ENCODE assay signal across 11 mouse cellular contexts in the genomic region with DNA sequence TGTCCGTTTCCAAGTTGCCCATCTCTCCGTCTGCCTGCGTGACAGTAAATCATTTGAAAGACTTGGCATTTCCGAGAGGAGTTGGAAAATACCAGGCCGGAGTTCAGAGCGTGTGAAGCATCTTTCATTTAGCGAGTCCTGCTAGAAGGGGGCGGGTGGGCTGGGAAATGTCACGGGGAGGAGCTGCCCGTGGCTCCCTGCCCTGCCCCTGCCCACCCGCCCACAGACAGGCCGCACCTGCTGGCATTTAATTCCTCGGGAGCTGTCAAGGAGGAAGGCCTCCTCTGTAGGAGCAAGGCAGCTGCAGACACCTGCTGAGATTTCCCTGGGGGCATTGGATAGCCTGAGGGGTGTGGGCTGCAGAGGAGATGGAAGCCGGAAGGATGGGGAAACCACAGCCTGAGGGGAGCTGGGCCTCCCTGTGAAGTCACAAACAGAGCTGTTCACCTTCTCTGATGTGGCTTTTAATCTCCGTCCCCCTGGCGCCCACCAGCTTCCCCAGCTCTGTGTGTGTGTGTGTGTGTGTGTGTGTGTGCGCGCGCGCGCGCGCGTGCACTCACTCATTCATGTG.
DNase-seq lines count a peak whose midpoint lies in the region; ATAC-seq lines count a peak whose summit lies in the region.
"Had no signal": no experiment of that assay in that cellular context is flagged by ENCODE, and none has a peak within 500 bp of the region (broad histone marks: within the 10 kb centered on the region; RNA-seq: fewer than 3 reads in every experiment).

No protein-coding gene starts in this region.

- no peaks in the 10 kb centered on the region for H3K36me3 ChIP-seq in limb, embryonic 11.5 days (ENCODE audit: control insufficient read depth, insufficient read depth, low read length)
- H3K36me3 ChIP-seq in limb, embryonic 10.5 days, result no peaks in the 10 kb centered on the region
- H3K36me3 ChIP-seq in hindbrain, embryonic 13.5 days, result no peaks in the 10 kb centered on the region
- H3K36me3 ChIP-seq in neural tube, embryonic 14.5 days (ENCODE audit: control insufficient read depth, insufficient read depth, low read length), result no peaks in the 10 kb centered on the region
- H3K36me3 ChIP-seq: liver, embryonic 13.5 days had no signal

- no peak for ATAC-seq in limb, embryonic 11.5 days (ENCODE audit: insufficient number of reproducible peaks, low FRiP score, low TSS enrichment, low read depth)
- ATAC-seq in common myeloid progenitor, adult 5-6 weeks (replicated peaks; ENCODE audit: low read depth, poor library complexity, severe bottlenecking), result peak; percentile 54
- ATAC-seq in hindbrain, embryonic 13.5 days (ENCODE audit: low FRiP score), result no peak
- peak; percentile 14; the same call in 1 of the 2 replicates for ATAC-seq in neural tube, embryonic 14.5 days (ENCODE audit: low read depth)
- ATAC-seq: intestine, embryonic 16.5 days had no signal

- H3K27ac ChIP-seq in limb, embryonic 11.5 days (replicated peaks; ENCODE audit: low read depth, low read length), result no peak overlapping the region
- H3K27ac ChIP-seq in limb, embryonic 10.5 days, result no peak overlapping the region
- peak overlapping the region; percentile 35; the same call in 1 of the 2 replicates for H3K27ac ChIP-seq in hindbrain, embryonic 13.5 days
- no peak overlapping the region for H3K27ac ChIP-seq in neural tube, embryonic 14.5 days (ENCODE audit: low read depth, low read length)
- H3K27ac ChIP-seq: gastrocnemius, adult 2 months; liver, embryonic 13.5 days had no signal

- WGBS in limb, embryonic 11.5 days, result 45% methylated on average over 24 of the region's 24 CpGs
- 44% methylated on average over 24 of the region's 24 CpGs for WGBS in limb, embryonic 10.5 days
- WGBS in hindbrain, embryonic 13.5 days, result 41% methylated on average over 24 of the region's 24 CpGs
- WGBS in neural tube, embryonic 14.5 days, result 38% methylated on average over 24 of the region's 24 CpGs

- no peak overlapping the region for H3K4me3 ChIP-seq in limb, embryonic 11.5 days (ENCODE audit: low read depth, low read length)
- no peak overlapping the region for H3K4me3 ChIP-seq in limb, embryonic 10.5 days
- H3K4me3 ChIP-seq in hindbrain, embryonic 13.5 days, result no peak overlapping the region
- H3K4me3 ChIP-seq in neural tube, embryonic 14.5 days (ENCODE audit: low read depth, low read length), result no peak overlapping the region
- H3K4me3 ChIP-seq: gastrocnemius, adult 2 months; liver, embryonic 13.5 days had no signal

- peak; percentile 27 for DNase-seq in limb, embryonic 11.5 days (ENCODE audit: low spot score)
- DNase-seq in limb, embryonic 10.5 days (ENCODE audit: low spot score), result no peak
- no peak for DNase-seq in adrenal gland, postnatal 25 days
- no peak for DNase-seq in left cerebral cortex, adult 18-20 months (ENCODE audit: low spot score in 2 of 2)
- DNase-seq: cerebellum, adult 8-10 months; gastrocnemius, adult 2 months; liver, embryonic 13.5 days had no signal

- H3K9me3 ChIP-seq in limb, embryonic 11.5 days (ENCODE audit: control insufficient read depth, low read length), result no peaks in the 10 kb centered on the region
- H3K9me3 ChIP-seq in limb, embryonic 10.5 days (replicated peaks), result no peaks in the 10 kb centered on the region
- no peaks in the 10 kb centered on the region for H3K9me3 ChIP-seq in hindbrain, embryonic 13.5 days
- no peaks in the 10 kb centered on the region for H3K9me3 ChIP-seq in neural tube, embryonic 14.5 days (ENCODE audit: control insufficient read depth, low read length)
- H3K9me3 ChIP-seq: liver, embryonic 13.5 days had no signal

- H3K4me1 ChIP-seq in limb, embryonic 11.5 days (ENCODE audit: control insufficient read depth, insufficient read depth, low read length), result no peaks in the 10 kb centered on the region
- peaks cover 9% of the 10 kb centered on the region for H3K4me1 ChIP-seq in limb, embryonic 10.5 days
- peaks cover 23% of the 10 kb centered on the region for H3K4me1 ChIP-seq in hindbrain, embryonic 13.5 days (replicated peaks)
- H3K4me1 ChIP-seq in neural tube, embryonic 14.5 days (ENCODE audit: control insufficient read depth, insufficient read depth, low read length), result peaks cover 8% of the 10 kb centered on the region; the same call in 1 of the 2 replicates
- H3K4me1 ChIP-seq: liver, embryonic 13.5 days had no signal

- H3K4me2 ChIP-seq in limb, embryonic 11.5 days (ENCODE audit: low read depth, severe bottlenecking), result no peak overlapping the region
- H3K4me2 ChIP-seq in hindbrain, embryonic 13.5 days, result no peak overlapping the region
- no peak overlapping the region for H3K4me2 ChIP-seq in neural tube, embryonic 14.5 days (ENCODE audit: low read depth, low read length)
- H3K4me2 ChIP-seq: liver, embryonic 13.5 days had no signal

- H3K9ac ChIP-seq in limb, embryonic 11.5 days (ENCODE audit: low read length), result no peak overlapping the region
- H3K9ac ChIP-seq in hindbrain, embryonic 13.5 days, result peak overlapping the region; percentile 35; the same call in 1 of the 2 replicates
- H3K9ac ChIP-seq in neural tube, embryonic 14.5 days (replicated peaks; ENCODE audit: low read depth, low read length), result no peak overlapping the region
- H3K9ac ChIP-seq: liver, embryonic 13.5 days had no signal

- no peaks in the 10 kb centered on the region for H3K27me3 ChIP-seq in limb, embryonic 11.5 days (ENCODE audit: control insufficient read depth, insufficient read depth, low read length)
- H3K27me3 ChIP-seq in limb, embryonic 10.5 days (ENCODE audit: low read depth, poor library complexity, severe bottlenecking), result peaks cover 22% of the 10 kb centered on the region
- peaks cover 33% of the 10 kb centered on the region for H3K27me3 ChIP-seq in hindbrain, embryonic 13.5 days
- no peaks in the 10 kb centered on the region for H3K27me3 ChIP-seq in neural tube, embryonic 14.5 days (ENCODE audit: control insufficient read depth, insufficient read depth, low read length)
- H3K27me3 ChIP-seq: liver, embryonic 13.5 days had no signal

Comparison
In these comparisons a context has a peak if more than half of its experiments do, and no peak if none do; other contexts are left out.
1. ATAC-seq: peak in common myeloid progenitor, adult 5-6 weeks (single experiment) and neural tube, embryonic 14.5 days (single experiment); none in limb, embryonic 11.5 days (single experiment) and hindbrain, embryonic 13.5 days (single experiment).